Mouse (Mus musculus) large intestine, adult 2 months (tissue): ENCODE results near the gene Snx27. TPM values are rescaled to one million over a fixed set of nuclear protein-coding genes. Genes with fewer than 3 reads are reported as not detected.
A peak's percentile ranks its signal among the peaks of the same experiment; 100 is the strongest.

Experiments used
- DNase-seq: peaks from one replicate; pipeline ENCODE4 v3.0.0-alpha.2; 2012; ENCODE audit warnings: low read depth, low spot score
- WGBS: fragments of 180-500 bp; shearing (Covaris S2); methylation state at CpG from one replicate; pipeline ENCODE4 v1.1.7; 2018; 5-methylcytosine and 5-hydroxymethylcytosine counted together
- polyA plus RNA-seq: library from polyadenylated mRNA; depleted of rRNA; stranded (reverse); fragments of >200 nt; gene quantifications from 2 replicates; pipeline ENCODE4 v1.2.3, GENCODE M21; 2012

Snx27 gene
- polyA plus RNA-seq, 1 experiment, result 5.5 TPM

DNA sequence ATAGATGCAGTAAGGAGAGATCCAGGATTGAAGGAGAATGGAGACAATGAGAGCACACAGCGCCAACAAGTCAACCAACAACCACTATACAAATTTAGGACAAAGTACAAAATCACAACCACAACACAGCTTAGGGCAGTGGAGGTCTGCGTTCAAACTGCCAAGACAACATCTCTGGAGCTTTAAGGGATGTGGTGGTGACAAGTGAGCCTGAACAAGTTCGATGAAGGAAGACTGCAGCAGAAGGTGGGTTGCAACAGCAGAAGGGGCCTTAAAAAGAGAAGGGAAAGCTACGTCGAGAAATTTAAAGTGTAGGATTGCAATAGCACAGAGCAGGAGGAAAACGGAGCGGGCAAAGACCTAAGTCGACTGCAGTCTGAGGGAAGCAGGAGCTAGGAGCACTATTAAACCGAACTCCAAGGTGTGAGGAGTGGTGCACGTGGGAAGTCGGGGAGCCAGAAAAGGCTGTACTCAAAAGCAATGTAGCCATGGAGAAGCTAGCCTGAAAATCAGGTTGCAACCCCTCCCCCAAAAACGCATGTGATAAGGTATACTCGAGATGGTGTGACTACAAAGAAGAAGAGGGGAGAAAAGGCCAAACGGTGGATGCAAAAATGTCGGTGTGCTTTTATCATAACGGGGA, 1.3 kb downstream of the Snx27 start:
- 9% methylated on average over 16 of the region's 16 CpGs for WGBS
- DNase-seq, result no peak

DNA sequence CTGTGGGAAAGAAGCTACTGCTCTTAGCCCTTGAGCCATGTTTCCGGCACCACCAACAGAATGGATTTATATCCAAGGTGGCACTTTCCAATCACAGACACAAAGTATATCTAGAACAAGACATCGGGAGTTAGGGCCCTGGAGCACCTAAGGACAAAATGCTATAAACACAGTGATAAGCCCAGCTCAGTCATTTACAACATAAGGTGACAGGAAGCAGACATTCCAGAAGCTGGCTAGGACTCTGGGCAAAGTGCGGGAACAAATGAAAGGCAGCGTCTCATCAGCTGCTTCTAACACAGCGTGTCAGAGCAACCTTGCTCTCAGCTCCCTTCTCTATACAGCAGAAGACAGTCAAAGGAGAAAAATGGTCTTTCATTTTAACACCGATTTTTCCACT, 8.0 kb downstream of the Snx27 start:
- no peak for DNase-seq
- 37% methylated on average over 6 of the region's 6 CpGs for WGBS

DNA sequence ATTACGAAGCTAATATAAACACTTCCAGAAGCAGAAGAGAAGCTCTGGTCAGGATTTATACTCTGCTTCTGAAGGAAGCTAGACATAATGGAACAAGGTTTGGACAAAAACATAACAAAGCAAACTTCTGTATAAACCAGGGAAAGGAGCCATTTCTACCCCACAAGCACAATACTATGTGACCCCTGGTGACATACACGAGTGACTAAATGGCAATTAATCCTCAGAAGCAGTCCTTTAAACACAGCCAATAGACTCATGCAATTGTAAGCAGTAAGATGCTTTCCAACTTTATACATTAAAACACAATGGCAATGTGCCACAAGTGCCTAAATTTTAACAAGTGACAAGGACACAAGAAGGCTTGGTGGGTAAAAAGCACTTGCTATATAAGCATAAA, 15.3 kb downstream of the Snx27 start:
- no peak for DNase-seq
- 58% methylated on average over 2 of the region's 2 CpGs for WGBS

DNA sequence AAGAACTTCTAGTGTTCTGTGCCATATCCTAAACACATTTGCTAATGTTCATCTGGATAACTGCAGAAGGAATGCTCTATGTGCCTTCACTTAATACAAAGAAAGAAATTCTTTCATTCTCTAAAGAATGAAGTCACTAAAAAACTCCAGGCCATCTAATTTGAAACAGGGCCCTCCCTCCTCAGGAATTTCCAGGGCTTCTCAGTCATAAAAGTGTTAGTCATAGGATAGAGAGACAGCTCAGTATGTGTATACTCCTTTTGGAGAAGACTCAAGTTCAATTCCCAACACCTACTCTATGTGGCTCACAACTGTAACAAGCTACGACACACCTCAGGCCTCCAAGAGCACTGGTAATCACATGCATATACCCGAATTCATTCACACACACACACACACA, 17.0 kb downstream of the Snx27 start:
- DNase-seq, result no peak
- 58% methylated on average over 2 of the region's 2 CpGs for WGBS

DNA sequence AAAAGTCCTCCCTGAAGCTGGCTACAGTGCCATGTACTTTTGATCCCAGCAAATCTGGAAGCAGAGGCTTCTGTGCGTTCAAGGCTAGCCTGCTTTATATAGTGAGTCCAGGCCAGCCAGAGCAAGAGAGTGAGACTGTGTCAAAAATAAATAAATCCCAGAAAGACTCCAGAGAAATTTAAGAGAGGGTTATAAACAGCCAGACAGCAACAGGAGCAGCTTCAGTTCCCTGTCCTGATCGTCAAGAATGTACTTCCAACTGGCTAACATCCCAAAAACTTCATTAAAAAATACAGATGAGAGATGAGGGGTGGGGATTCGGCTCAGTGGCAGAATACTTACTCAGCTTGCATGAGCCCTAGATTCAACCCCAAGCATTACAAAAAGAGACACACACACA, 17.4 kb downstream of the Snx27 start:
- no peak for DNase-seq
- WGBS, result 29% methylated on average over 3 of the region's 3 CpGs

DNA sequence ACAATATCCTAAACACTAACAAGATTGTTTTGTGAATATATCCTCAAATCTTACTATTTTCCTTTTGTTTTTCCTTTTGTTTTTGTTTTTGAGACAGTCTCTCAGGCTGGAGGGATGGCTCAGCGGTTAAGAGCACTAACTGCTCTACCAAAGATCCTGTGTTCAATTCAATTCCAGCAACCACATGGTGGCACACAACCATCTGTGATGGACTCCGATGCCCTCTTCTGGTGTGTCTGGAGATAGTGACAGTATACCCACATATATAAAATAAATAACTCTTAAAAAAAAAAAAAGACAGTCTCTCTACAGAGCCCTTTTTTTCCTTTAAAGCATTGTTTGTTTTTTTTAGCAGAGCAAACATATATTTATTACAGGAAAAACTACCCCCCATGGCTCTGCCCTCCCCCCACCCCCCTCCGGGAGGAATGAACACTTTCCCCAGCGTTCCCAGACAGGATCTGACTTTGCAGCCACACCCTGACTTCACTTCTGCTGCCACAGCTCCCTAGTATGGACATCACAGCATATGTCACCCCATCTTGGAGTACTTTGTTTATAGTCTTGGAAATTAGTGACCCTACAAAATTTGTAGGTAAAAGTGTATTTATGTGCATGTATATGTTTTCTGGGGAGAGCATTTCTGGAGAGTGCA, 18.0 kb downstream of the Snx27 start:
- no peak for DNase-seq
- 54% methylated on average over 4 of the region's 4 CpGs for WGBS

DNA sequence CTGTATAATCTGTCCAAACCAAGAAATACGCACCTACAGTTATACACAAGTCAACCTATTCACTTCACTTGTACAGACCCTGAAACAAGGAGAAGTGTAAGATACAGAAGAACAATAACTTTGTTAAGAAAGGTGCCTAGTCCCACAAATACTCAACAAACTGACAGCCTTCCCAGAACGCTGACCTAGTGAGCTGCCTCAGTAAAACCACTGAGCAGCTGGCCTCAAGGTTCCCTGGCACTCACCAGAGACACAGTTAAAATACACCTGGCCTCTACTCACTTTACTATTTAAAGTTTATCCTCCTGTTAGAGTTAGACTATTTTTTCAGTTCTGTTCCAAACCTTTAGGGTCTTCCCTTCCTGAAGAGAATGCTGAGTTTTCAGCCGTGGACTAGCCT, 19.4 kb downstream of the Snx27 start:
- WGBS, result 82% methylated on average over 3 of the region's 3 CpGs
- no peak for DNase-seq

DNA sequence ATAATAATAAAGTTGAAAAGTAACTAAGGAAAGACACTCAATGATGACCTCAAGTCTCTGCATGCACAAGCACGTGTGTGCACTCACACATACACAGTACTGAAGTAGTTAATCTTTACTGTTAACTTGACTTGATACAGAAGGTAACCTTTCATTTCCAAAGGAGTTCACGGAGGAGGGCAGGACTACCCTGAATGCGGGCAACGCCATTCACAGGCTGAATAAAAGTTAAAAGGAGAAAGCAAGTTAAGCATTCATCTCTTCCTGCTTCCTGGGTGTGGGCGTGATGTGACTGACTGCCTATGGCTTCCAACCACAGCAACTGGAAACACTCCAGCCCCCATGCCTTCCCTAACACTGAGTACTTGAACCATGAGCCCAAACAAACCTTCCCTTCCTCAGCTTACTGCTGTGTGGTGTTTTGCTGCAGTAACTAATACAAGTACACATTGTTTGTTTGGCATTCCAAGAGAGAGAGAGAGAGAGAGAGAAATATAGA, 22.5 kb downstream of the Snx27 start:
- DNase-seq, result no peak
- WGBS, result 27% methylated on average over 5 of the region's 5 CpGs

DNA sequence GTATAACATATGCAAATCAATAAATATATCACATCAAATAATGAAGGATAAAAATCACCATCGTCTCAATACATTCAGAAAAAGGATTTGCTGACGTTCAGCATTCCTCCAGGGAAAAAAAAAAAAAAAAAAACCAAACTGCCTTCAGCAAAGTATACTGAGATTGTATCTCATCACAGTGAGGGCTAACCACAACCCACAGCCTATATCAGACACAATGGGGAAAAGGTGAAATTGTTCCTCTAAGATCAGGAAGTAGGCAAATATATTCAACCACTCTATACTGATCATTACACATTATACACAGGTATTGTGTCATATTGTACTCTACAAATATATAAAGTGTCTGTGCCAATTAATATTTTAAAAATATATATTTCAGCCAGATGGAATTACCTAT, 33.5 kb downstream of the Snx27 start:
- no peak for DNase-seq
- 98% methylated on average over 2 of the region's 2 CpGs for WGBS

DNA sequence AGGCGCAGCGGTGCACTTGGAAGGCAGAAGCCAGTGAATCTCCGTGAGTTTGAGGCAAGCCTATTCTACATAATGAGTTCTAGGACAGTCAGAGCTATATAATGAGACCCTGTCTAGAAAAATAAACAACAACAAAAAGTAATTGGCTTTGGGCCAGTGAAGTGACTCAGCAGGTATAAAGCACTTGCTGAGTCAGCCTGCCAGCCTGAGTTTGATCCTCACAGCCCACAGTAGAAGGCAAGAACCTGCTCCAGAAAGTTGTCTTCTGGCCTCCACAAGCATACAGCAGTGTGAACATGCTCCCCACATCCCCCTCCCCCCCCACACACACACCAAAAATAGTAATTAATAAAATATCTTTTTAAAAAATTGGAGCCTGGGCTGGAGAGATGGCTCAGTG, 45.3 kb downstream of the Snx27 start:
- DNase-seq, result no peak
- WGBS, result 95% methylated on average over 3 of the region's 3 CpGs

DNA sequence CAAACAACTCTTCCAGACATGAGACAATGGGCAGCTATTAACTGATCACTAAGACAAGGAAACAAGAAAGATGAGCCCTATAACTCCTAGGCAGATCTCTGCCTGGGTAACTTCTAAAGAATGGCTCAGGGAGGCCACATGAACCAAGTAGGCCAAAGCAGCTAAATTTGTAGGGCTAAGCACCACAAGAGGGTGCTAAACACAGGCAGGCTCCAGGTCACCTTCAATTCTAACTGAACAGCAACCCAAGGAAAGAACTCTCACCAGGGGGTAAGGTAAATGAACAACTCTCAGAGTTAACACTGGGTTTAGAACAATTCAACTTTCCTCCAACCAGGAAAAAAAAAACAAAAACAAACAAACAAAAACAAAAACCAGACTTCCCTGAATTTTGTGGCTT, 48.5 kb downstream of the Snx27 start:
- peak; percentile 33 for DNase-seq

DNA sequence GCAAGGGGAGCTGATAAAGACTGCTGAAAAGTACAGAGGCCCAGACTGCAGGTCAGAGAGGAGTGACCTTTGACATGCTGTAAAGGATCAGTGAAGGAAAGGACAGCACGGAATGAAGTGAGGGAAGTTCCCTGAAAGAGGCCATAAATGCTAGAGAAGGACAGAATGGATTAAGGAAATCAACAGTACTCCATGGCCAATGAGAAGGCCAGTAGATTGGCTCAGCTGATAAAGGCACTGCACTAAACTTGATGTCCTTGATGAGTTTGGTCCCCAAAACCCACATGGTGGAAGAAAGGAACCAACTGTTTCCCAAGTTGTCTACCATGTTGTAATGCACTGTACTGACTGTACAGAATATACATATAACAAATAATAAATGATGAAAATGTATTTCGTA, 55.8 kb downstream of the Snx27 start:
- DNase-seq, result no peak
- 58% methylated on average over 2 of the region's 2 CpGs for WGBS

DNA sequence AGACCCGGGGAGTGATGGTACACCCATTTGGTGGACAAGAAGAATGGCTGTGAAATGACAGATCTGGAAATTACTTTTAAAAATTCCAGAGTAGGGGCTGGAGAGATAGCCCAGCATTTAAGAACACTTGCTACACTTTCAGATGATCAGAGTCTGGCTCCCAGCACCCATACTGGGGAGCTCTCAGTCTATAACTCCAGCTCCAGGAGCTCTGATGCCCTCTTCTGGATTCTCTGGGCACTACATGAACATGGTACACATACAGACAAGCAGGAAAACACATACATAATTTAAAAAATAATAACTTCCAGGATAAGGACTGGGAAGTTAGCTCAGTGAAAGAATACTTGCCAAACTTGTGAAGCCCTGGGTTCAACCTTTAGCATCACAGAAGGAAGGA, 75.9 kb downstream of the Snx27 start:
- no peak for DNase-seq
- WGBS, result 96% methylated on average over 1 of the region's 1 CpGs

DNA sequence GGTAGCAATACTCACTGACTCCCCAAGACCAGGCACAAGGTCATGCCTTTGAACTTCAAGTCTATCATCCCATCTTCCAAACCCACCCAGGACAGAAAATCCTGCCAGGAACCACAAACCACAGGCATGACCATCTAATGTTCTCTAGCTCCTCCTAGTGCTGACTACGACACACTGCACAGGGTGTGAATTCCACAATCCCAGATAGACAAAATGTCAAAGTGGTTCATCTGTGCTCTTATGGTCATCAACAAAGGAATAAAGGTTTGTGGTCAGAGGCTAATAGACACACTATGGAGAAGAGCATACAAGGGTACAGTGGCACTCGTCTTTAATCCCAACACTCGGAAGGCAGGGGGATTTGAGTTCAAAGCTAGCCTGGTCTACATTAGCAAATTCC, 80.3 kb downstream of the Snx27 start:
- DNase-seq, result no peak

DNA sequence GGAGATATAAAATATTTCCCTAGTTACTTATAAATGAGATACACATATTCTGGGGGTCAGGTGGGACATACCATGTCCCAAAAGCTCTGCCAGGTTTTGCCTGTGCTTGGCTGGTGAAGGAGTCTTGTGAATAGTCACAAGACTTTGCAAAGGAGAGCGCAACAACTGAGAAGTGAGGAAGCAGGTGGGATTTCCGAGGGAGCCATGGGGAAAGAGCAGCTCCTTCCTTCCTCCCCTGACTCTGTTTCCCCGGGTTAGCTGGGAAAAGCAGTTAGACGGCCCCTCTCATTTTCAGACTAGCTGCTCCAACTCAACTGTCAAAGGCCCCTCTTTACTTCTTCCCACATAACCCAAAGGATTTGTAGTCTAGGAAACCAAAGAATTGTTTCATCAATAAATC, 85.4 kb downstream of the Snx27 start:
- WGBS, result 89% methylated on average over 4 of the region's 4 CpGs

More for the DNA sequence above, 80.3 kb downstream of the Snx27 start:
- WGBS, result 78% methylated on average over 3 of the region's 3 CpGs

DNA sequence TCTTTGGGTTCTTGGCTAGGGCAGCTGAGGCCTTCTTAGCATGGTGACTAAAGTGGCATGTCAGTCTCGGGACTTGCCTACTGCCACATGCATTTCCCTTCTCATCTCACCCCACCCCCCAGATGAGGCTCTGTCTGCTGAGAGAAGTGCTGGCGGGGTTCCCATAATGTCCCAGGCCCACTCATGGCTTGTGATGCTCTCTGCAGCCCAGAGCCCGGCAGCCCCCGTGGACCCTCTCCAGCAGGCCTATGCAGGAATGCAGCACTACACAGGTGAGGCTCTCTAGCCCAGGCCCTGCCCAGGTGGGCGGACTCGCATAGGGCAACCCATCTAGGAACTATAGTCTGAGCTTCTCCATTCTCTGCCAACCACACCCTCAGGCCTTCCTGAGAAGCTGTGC, 94.9 kb downstream of the Snx27 start:
- no peak for DNase-seq
- WGBS, result 64% methylated on average over 6 of the region's 6 CpGs

More for the DNA sequence above, 85.4 kb downstream of the Snx27 start:
- DNase-seq, result no peak

DNA sequence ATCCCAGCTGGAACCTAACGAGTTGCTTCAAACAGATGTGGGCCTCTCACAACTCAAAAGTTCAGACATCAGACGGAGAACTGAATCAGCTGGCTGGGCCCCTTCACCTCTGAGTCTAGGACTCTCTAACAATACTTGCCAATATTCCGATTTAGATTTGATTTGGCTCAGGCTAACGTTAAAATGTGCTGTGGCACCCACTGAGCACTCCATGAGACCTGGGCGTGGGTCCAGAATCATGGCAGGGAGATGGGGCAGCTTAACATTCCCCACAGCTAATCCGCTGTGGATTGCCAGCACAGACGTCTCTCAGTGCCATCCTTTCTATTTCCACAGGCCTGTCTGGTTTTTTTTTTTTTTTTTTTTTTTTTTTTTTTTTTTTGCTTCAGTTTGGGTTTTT, 96.6 kb downstream of the Snx27 start:
- DNase-seq, result no peak
- WGBS, result 70% methylated on average over 7 of the region's 7 CpGs

DNA sequence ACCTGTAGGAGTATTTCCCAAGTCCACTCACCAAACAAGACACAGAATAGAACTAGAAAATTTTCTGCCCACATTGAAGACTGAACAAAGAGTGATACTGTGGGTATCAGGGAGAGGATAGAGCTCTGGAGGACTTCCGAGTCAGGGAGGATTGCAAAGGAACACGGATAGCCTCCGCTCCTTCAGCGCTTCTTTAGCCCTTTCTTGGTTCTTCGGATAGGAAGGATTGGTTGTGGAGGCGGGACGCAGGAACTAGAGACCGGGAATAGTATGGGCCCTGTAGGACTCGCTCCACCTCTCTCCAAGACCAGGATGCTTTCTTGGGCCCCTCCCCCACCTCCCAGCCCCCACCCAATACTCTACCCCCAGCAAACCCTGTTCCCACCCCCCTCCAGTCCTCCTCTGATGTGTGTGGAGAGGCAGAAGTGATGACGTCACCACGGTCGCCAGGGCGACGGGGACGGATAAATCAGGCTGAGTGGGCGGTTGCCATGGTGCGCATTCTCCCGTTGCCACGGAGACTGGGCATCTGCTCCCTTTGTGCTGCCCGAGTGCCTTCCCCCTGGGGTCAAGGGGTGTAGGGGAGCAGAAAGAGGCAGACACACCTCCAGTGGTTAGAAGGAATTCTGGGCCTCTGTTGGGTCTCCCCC, 98.6 kb downstream of the Snx27 start:
- 54% methylated on average over 20 of the region's 20 CpGs for WGBS
- no peak for DNase-seq

DNA sequence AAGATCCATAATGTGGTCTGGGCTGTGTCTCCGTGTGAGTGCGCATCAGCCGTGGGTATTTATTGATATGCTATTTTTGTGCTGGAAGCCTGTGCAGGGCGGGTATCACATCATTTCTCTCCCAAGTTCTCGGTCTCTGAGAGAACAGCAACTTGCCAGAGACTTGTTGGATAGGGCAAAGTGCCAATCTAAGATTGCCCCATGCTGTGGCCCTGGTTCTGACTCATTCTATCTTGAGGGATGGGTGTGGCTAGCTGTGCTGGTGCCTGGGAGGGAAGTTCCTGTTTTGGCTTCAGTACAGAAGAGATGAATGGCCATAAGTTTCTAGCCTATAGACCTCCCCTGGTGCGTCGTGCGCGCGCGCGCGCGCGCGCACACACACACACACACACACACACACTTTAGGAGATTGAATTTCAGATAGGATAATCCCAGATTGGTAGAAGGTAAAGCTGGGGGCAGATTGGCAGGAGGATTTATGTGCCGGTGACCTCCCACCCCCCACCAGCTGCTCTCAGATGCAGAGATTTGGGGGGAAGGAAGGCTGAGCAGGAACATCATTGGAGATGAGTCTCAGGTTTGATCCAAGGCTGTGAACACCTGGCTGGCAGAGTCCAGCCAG, 99.6 kb downstream of the Snx27 start:
- 73% methylated on average over 17 of the region's 17 CpGs for WGBS
- DNase-seq, result peak; percentile 60

DNA sequence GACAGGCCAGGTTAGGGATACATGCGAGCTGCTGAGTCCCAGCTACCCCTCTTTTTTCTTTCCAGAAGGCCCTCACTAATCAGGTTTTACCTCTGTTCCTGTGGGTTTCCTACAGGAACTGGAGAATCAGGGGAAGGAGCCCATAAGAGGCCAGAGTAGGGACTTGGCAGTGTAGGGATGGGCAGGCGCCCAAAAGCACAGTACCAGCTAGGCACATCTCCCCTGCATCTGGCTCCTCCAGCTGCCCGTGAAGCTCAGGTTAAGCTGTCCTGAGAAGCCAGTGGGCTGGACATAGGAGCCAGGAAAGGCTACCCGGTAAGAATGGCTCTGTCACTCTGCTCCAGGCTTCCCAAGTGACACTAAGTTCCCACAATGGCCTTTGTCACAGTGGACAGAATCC, 101.1 kb downstream of the Snx27 start:
- 75% methylated on average over 4 of the region's 4 CpGs for WGBS
- DNase-seq, result no peak
